Mouse (Mus musculus) small intestine, adult 2 months (tissue): ENCODE data around the gene Grsf1.

Experiments
- CTCF ChIP-seq: fragments of 200-500 bp; IDR thresholded peaks from 2 replicates; pipeline ENCODE4 v1.5.1; 2012; ENCODE audit warnings: low read depth, mild to moderate bottlenecking, control low read depth, inconsistent platforms, low read length, moderate library complexity, mixed read lengths; ENCODE audit not compliant: insufficient replicate concordance, insufficient read length; ENCODE audit errors: extremely low read depth
- POLR2A ChIP-seq: fragments of 200-500 bp; IDR thresholded peaks from 2 replicates; pipeline ENCODE4 v1.6.1; 2012; ENCODE audit warnings: low read depth, mild to moderate bottlenecking, control low read depth, inconsistent platforms, low read length, moderate library complexity

DNA sequence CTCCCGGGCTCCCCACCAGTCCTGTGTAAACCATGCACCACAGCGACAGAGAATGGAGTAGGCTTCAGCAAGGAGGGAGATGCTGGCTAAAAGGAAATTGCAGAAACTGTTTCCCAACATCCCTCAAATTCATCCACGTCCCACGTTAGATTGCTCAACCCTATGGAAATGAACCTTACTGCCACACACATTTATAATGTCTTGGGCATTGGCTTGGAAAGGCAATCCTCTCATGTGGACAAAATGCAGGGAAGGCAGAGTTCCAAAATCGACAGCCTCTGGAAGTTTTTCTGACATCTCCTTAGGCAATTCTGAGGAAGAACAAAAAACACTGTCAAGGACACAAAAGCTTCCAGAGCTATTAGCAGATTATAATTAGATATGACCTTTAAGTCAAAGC is 12.1 kb downstream of the Grsf1 start:
- TF ChIP-seq CTCF (no peak), POLR2A (no peak)
